23 mouse cellular contexts compared by ENCODE assay signal in the genomic region with DNA sequence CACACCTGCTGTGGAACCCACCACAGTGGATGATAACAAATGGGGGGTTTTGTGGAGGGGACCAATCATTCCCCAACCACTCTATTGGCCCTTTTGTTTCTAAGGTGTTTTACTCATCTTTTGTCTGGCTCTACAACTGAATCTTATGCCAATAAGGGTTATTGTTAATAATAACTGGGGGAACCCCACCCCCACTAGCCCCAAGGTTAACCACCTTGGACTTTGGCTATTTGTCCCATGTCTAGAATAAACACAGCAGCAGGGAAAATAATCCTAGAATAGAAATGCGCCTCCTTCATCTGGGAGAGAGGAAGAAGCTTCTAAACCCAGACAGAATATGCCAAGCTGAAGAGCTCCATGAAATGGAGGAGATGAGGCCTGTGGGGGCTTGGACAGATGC.
"Had no signal": no experiment of that assay in that cellular context is flagged by ENCODE, and none has a peak within 500 bp of the region (broad histone marks: within the 10 kb centered on the region; RNA-seq: fewer than 3 reads in every experiment).

No protein-coding gene starts in this region.

- H3K4me2 ChIP-seq: heart, embryonic 11.5 days; heart, embryonic 13.5 days; heart, embryonic 15.5 days; hindbrain, embryonic 13.5 days; hindbrain, embryonic 15.5 days; limb, embryonic 12.5 days; liver, embryonic 11.5 days; liver, embryonic 13.5 days; liver, embryonic 15.5 days had no signal

- H3K9me3 ChIP-seq: heart, embryonic 13.5 days; heart, embryonic 15.5 days; hindbrain, embryonic 13.5 days; hindbrain, embryonic 15.5 days; limb, embryonic 10.5 days; limb, embryonic 12.5 days; liver, embryonic 13.5 days; liver, embryonic 15.5 days had no signal

- H3K4me1 ChIP-seq: hindbrain, embryonic 13.5 days; hindbrain, embryonic 15.5 days; limb, embryonic 10.5 days had no signal

- H3K27me3 ChIP-seq: heart, embryonic 13.5 days; heart, embryonic 15.5 days; hindbrain, embryonic 13.5 days; hindbrain, embryonic 15.5 days; limb, embryonic 12.5 days; liver, embryonic 13.5 days; liver, embryonic 15.5 days had no signal

- ATAC-seq: forebrain, postnatal 0 days; hindbrain, postnatal 0 days; intestine, embryonic 16.5 days; liver, postnatal 0 days had no signal

- H3K27ac ChIP-seq: heart, adult 2 months; heart, embryonic 13.5 days; heart, embryonic 15.5 days; hindbrain, embryonic 13.5 days; hindbrain, embryonic 15.5 days; hindbrain, postnatal 0 days; kidney, postnatal 0 days; limb, embryonic 10.5 days; limb, embryonic 12.5 days; liver, embryonic 13.5 days; liver, embryonic 15.5 days had no signal

- H3K9ac ChIP-seq: forebrain, postnatal 0 days; heart, embryonic 13.5 days; heart, embryonic 15.5 days; hindbrain, embryonic 13.5 days; hindbrain, embryonic 15.5 days; limb, embryonic 12.5 days; liver, embryonic 13.5 days; liver, embryonic 15.5 days; liver, postnatal 0 days had no signal

- H3K4me3 ChIP-seq: heart, adult 2 months; heart, embryonic 13.5 days; heart, embryonic 15.5 days; hindbrain, embryonic 13.5 days; hindbrain, embryonic 15.5 days; limb, embryonic 10.5 days; limb, embryonic 12.5 days; liver, embryonic 13.5 days; liver, embryonic 15.5 days had no signal

- H3K36me3 ChIP-seq: heart, embryonic 13.5 days; heart, embryonic 15.5 days; hindbrain, embryonic 13.5 days; hindbrain, embryonic 15.5 days; limb, embryonic 10.5 days; limb, embryonic 12.5 days; liver, embryonic 13.5 days; liver, embryonic 15.5 days had no signal

- DNase-seq: forebrain, postnatal 0 days; gastrocnemius, postnatal 14 days; gastrocnemius, postnatal 36 days; heart, adult 2 months; heart, postnatal 14 days; heart, postnatal 36 days; kidney, postnatal 25 days; layer of hippocampus, adult 9-11 months; layer of hippocampus, postnatal 36 days; liver, embryonic 13.5 days; liver, postnatal 0 days had no signal
